Mouse (Mus musculus) bone marrow macrophage, adult 2 months (primary cell): ENCODE data around the gene 2210011C24Rik. TPM values are rescaled to one million over a fixed set of nuclear protein-coding genes. Genes with fewer than 3 reads are reported as not detected.
A peak's percentile ranks its signal among the peaks of the same experiment; 100 is the strongest.

Experiments used
- H3K27ac ChIP-seq: 2 replicates; pipeline ENCODE4 v1.5.1; 2012; ENCODE audit warnings: low read depth, low read length; ENCODE audit not compliant: insufficient read depth
- H3K4me1 ChIP-seq: 2 replicates; pipeline ENCODE4 v1.6.1; 2012; ENCODE audit warnings: low read length; ENCODE audit not compliant: control insufficient read depth, insufficient read depth
- H3K4me3 ChIP-seq: 2 replicates; pipeline ENCODE4 v1.5.1; 2012; ENCODE audit warnings: mild to moderate bottlenecking, low read length, moderate library complexity; ENCODE audit not compliant: insufficient read depth
- CTCF ChIP-seq: IDR thresholded peaks from 2 replicates; pipeline ENCODE4 v1.5.1; 2012; ENCODE audit warnings: low read depth, mild to moderate bottlenecking, low read length, moderate library complexity
- POLR2A ChIP-seq: IDR thresholded peaks from 2 replicates; pipeline ENCODE4 v1.6.1; 2012; ENCODE audit warnings: mild to moderate bottlenecking, low read depth, low read length, borderline replicate concordance
- polyA plus RNA-seq: library from polyadenylated mRNA; stranded (reverse); fragments of >200 nt; gene quantifications from 2 replicates; pipeline ENCODE4 v1.2.4, GENCODE M21; 2012; ENCODE audit not compliant: missing spikeins, insufficient read depth, insufficient read length

Gene 2210011C24Rik
- polyA plus RNA-seq, 1 experiment = 2.4 TPM

DNA sequence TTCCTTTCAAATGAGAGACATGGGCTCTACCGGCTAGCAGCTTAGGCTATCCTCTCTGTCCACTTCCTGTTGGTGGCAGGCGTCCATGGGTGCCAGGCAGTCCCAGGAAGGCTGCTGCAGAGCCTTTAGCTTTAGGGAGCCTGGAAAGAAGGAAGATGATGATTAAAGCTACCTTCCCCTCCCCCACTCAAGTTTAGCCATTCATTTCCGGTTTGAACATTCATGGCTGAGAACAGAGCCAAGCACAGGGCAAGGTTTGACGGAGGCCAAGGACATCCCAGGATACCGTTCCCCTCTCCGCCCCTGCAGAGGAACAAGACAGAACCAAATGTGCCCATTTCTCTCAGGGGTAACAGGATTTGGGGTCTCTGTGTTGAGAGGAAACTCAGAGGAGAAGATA is 34.3 kb downstream of the 2210011C24Rik start:
- H3K27ac ChIP-seq = peak overlapping the region; percentile 39
- H3K4me1 ChIP-seq = peaks cover 26% of the 10 kb centered on the region
- H3K4me3 ChIP-seq = no peak overlapping the region
- TF ChIP-seq CTCF (no peak), POLR2A (no peak)

DNA sequence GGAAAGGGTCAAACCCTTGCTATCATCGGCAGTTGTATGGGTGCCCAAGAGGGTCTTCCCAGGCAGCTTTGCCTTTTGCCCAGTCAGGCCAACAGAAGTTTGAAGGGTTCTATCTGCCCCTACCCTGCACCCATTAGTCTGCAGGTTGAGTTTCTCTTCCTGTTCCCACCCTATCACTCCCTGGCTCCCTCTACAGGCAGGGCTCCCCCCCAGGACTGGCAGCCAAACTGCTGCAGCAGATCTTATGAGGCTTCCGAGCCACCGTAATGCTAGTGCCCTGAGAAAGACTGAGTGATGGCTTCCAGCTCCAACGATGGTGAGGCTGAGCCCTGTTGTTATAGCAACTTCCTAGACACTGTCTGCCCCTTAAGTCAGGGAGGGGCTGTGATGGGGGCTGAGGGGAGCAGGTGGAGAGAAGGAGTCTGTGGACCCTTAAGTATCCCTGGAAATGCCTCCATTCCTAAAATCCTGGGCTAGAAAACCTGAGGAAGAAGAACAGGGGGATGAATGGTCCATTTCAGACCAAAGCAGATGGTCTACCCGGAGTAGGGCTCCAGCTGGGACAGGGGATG is 35.1 kb downstream of the 2210011C24Rik start:
- 0 out of 2 replicates have a peak, but pooled peaks have one; percentile 36 for TF ChIP-seq CTCF
- TF ChIP-seq POLR2A = no peak
- H3K4me1 ChIP-seq = peaks cover 28% of the 10 kb centered on the region
- H3K27ac ChIP-seq = 0 out of 2 replicates have a peak overlapping the region, but pooled peaks have one; percentile 7
- no peak overlapping the region for H3K4me3 ChIP-seq

DNA sequence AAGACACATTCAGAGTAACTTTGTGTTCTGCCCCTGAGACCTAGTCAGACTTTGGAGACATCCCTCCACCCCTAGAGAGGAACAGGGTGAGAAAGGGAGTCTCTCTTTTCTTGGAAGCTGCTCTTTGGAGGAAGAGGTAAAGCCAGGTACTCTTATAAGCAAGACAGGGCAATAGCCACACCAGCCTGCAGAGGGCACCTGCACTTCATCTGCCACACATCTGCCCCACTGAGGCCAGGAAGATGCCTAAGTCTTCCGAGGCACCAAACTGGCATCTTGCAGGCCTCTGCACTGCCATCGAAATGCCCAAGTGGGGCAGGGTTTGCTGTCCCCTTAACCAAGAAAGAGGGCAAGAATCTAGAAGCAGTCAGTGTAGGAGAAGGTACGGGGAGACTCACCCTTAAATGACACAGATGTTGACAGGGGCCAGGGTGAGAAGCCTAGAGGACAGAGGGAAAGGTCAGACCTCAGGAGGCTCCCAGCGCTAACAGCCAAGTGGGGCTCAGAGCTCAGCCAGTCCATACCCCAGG is 35.8 kb downstream of the 2210011C24Rik start:
- TF ChIP-seq POLR2A (no peak), CTCF (peak; percentile 45; the same call in 1 of the 2 replicates)
- Histone ChIP-seq H3K4me1 (peaks cover 34% of the 10 kb centered on the region), H3K4me3 (no peak overlapping the region), H3K27ac (no peak overlapping the region)

DNA sequence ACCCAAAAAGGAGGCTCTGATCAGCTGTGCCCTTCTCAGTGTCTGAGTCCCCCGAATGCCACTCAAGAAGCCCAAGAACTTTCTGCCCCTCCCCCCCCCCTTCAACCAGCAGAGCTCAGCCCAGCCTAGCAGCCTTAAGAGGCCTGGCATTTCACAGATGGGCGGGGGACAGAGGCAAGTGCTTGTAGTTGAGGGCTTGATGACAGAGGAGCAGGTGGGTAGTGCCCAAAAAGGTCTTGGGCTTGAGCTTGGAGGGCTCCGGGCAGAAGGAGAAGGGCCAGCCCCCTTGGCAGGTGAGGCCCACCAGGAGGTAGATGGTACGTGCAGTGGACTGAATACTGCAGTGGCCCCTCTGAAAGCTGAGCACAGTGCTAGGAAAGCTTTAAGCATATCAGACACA is 37.5 kb downstream of the 2210011C24Rik start:
- TF ChIP-seq POLR2A (no peak), CTCF (no peak)
- no peak overlapping the region for H3K27ac ChIP-seq
- no peak overlapping the region for H3K4me3 ChIP-seq
- peaks cover 38% of the 10 kb centered on the region for H3K4me1 ChIP-seq

DNA sequence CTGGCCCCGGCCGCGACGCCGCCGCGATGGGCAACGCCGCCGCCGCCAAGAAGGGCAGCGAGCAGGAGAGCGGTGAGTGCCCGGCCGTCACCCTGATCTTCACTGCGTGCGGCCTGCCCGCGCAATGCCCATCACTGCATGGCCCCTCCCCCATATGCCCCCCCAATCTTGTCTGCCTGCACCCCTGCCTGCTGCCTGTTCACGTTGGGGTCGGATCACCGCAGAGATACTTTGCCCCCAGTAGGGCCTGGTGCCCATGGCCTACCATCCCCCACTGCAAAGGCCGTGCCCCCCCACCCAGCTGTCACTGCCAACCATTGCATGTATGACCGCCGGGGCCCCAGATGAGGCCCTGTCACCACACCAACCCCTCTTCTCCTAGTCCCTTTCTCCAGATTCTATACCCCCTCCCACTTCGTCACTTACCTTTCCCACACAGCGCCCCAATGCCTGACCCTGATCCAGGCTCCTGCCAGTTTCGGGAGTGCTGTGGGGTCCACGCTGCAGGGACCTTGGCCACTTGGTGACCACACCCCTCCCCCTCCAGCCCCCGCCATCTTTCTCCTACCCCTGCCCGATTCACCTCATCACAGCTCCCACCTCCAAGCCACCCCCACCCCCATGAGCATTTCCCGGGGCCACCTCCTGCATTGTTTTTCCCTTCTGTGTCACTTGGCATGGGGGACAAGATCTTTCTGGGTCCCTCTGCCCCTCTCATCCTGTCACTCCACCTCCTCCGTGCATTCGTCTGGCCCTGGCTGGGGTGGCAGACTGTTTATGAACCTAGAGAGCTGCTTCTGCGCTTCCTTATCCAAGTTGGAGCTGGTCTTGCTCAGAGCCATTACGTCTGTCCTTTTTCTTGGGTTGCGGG is 38.6 kb downstream of the 2210011C24Rik start:
- Histone ChIP-seq H3K27ac (no peak overlapping the region), H3K4me3 (peak overlapping the region; percentile 97), H3K4me1 (peaks cover 38% of the 10 kb centered on the region)
- TF ChIP-seq POLR2A (no peak), CTCF (no peak)

DNA sequence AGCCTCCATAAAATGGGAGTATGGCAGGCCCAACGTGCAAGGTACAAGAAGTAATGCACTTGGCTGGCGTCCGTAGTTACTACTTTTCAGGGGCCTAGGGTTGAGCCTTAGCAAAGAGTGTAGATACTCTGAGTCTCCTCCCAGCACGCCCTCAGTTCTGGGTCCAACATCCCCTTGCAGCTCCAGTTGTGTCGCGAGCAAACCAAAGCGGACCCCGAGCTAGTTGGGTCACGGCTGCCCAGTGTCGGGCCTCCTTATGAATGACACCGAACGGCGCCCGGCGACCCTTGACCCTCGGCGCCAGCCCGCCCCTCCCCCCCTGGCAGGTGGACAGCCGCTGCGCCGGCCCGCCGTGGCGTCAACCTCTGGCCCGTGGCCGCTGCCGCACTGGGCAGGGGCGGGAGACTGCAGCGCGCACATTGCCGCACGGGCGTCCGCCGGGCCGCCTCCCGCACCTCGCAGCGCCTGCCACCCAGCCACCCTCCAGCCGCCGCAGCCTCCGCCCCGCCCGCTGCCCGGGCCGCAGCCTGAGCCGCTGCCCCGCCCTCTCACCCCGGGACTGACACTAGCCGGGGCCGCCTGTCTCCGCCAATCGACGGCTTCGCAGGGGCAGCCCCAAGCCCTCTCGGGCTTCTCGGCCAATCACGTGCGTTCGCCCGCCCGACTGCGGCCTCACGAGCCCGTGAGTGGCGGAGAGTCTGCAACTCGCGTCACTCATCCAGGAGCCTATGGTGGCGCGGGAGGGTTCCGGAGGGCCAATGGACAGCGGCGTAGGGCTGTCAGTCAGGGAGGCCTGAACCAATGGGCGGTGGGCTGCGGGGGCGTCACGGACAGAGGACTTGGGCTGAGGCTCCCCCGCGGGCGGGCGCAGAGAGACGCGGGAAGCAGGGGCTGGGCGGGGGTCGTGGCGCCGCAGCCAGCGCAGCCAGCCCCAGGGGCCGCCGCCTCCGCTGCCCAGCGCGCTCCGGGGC is 39.5 kb downstream of the 2210011C24Rik start, which contains the start of gene Prkaca:
Prkaca (plus strand) TSS at position 844 of the 971 bp plus-strand sequence.
- H3K4me1 ChIP-seq = peaks cover 30% of the 10 kb centered on the region
- no peak for TF ChIP-seq POLR2A
- TF ChIP-seq CTCF = no peak
- H3K27ac ChIP-seq = no peak within 1 kb of the TSS; the same call in 1 of the 2 replicates
- H3K4me3 ChIP-seq = peak within 1 kb of the TSS; percentile 97

DNA sequence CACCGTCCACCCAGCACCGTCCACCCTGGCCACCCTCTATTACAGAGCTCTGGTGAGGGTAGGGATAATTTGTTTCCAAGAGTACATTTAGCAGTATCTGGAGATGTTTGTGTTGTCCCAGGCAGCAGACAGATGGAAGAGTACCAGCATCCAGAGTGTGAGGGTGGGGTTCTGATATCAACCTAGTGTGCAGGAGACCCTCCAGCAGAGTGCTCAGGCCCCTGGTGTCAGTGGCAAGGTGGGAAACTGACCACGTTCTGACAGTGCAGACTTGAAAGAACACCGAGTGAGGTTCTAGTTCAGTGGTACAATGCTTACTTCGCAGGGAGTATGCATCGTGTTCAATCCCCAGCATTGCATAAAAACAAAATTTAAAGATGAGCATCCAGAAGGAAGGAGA is 40.3 kb downstream of the 2210011C24Rik start:
- Histone ChIP-seq H3K4me3 (peak overlapping the region; percentile 74), H3K27ac (no peak overlapping the region), H3K4me1 (peaks cover 22% of the 10 kb centered on the region)
- no peak for TF ChIP-seq CTCF
- no peak for TF ChIP-seq POLR2A

DNA sequence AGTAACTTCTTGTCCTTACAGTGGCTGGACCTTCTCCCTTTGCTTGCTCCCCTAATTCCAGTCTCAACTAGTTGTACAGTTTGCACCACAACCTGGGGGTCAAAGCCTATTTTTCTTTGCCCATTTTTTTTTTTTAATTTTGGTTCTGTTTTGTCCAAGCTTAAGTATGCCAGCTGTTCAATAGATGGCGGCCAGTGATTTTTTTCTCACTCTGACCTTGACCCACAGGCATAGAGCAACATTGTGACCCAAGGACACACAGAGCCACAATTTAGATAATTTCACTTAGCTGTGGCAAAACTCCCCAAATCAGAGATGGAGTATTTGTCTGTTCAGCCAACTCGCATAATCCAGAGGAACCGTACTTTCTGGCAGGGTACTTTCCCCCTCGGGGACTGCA is 40.9 kb downstream of the 2210011C24Rik start:
- no peak overlapping the region for H3K4me3 ChIP-seq
- TF ChIP-seq POLR2A (no peak), CTCF (no peak)
- no peak overlapping the region for H3K27ac ChIP-seq

DNA sequence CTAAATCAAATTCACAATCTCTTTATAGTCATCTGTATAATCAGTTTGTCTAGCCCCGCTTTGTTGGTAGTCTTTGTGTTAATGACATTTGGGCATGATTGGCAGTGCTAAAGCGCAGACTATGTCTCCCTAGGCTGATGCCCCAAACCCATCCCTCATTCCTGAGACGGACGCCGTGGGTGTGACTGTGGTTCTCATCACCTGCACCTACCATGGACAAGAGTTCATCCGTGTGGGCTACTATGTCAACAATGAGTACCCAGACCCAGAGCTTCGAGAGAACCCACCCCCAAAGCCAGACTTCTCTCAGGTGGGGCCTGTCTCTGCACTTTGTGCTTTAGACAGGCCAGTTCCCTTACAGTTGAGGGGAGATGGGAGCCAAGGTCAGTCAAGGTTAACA is 44.3 kb downstream of the 2210011C24Rik start:
- H3K4me1 ChIP-seq = peaks cover 28% of the 10 kb centered on the region
- TF ChIP-seq POLR2A (no peak), CTCF (no peak)
- H3K4me3 ChIP-seq = no peak overlapping the region
- H3K27ac ChIP-seq = no peak overlapping the region

More for the DNA sequence above, 40.9 kb downstream of the 2210011C24Rik start:
- peaks cover 18% of the 10 kb centered on the region for H3K4me1 ChIP-seq
